Mouse (Mus musculus) testis, adult 2 months (tissue): ENCODE data around the gene Kcnq4. TPM values are rescaled to one million over a fixed set of nuclear protein-coding genes. Genes with fewer than 3 reads are reported as not detected.

Source experiments
- H3K27ac ChIP-seq: fragments of 200-500 bp; 2 replicates; pipeline ENCODE4 v1.5.1; 2012; ENCODE audit warnings: low read depth, low read length; ENCODE audit not compliant: control insufficient read depth, insufficient read depth
- H3K27me3 ChIP-seq: fragments of 200-500 bp; 2 replicates; pipeline ENCODE4 v1.6.1; 2012; ENCODE audit warnings: mild to moderate bottlenecking, low read length, moderate library complexity; ENCODE audit not compliant: control insufficient read depth, insufficient read depth
- H3K36me3 ChIP-seq: fragments of 200-500 bp; 2 replicates; pipeline ENCODE4 v1.6.1; 2012; ENCODE audit warnings: mild to moderate bottlenecking, low read length; ENCODE audit not compliant: control insufficient read depth, insufficient read depth
- H3K4me1 ChIP-seq: fragments of 200-500 bp; 2 replicates; pipeline ENCODE4 v1.6.1; 2012; ENCODE audit warnings: low read length; ENCODE audit not compliant: control insufficient read depth, insufficient read depth
- H3K4me3 ChIP-seq: fragments of 200-500 bp; 2 replicates; pipeline ENCODE4 v1.5.1; 2012; ENCODE audit warnings: low read depth, mild to moderate bottlenecking, low read length, moderate library complexity, mixed read lengths; ENCODE audit not compliant: control insufficient read depth
- CTCF ChIP-seq: fragments of 200-500 bp; IDR thresholded peaks from 2 replicates; pipeline ENCODE4 v1.5.1; 2012; ENCODE audit warnings: low read depth, mild to moderate bottlenecking, inconsistent platforms, low read length, moderate library complexity; ENCODE audit not compliant: control insufficient read depth, insufficient read depth, insufficient replicate concordance
- POLR2A ChIP-seq: fragments of 200-500 bp; IDR thresholded peaks from 2 replicates; pipeline ENCODE4 v1.6.1; 2012; ENCODE audit warnings: low read depth, mild to moderate bottlenecking, inconsistent platforms, low read length, moderate library complexity; ENCODE audit not compliant: control insufficient read depth
- polyA plus RNA-seq: library from polyadenylated mRNA; depleted of rRNA; stranded (reverse); fragments of >200 nt; gene quantifications from 2 replicates; pipeline ENCODE4 v1.2.3, GENCODE M21; 2012; rRNA removed

Kcnq4 gene
- polyA plus RNA-seq, 1 experiment = 1.6 TPM

GRCm38 (mm10) chr4:120665144-120665700, 83.2 kb downstream of the Kcnq4 start:
- Histone ChIP-seq H3K4me1 (peaks cover 19% of the 10 kb centered on the region), H3K36me3 (no peaks in the 10 kb centered on the region), H3K4me3 (no peak overlapping the region), H3K27me3 (no peaks in the 10 kb centered on the region), H3K27ac (no peak overlapping the region)
- TF ChIP-seq CTCF (no peak), POLR2A (no peak)

GRCm38 (mm10) chr4:120664601-120665000, 83.8 kb downstream of the Kcnq4 start:
- TF ChIP-seq POLR2A (no peak), CTCF (no peak)
- no peak overlapping the region for H3K4me3 ChIP-seq
- H3K27ac ChIP-seq = no peak overlapping the region
- H3K27me3 ChIP-seq = no peaks in the 10 kb centered on the region
- H3K36me3 ChIP-seq = no peaks in the 10 kb centered on the region
- H3K4me1 ChIP-seq = peaks cover 19% of the 10 kb centered on the region

- Histone ChIP-seq H3K27me3 (no peaks in the 10 kb centered on the region), H3K27ac (no peak overlapping the region), H3K4me3 (no peak overlapping the region), H3K36me3 (no peaks in the 10 kb centered on the region), H3K4me1 (no peaks in the 10 kb centered on the region)
- TF ChIP-seq POLR2A = no peak
- TF ChIP-seq CTCF = no peak
Measured at GRCm38 (mm10) chr4:120660485-120660884, 87.9 kb downstream of the Kcnq4 start.

GRCm38 (mm10) chr4:120655898-120656297, 92.5 kb downstream of the Kcnq4 start:
- TF ChIP-seq POLR2A = no peak
- no peak for TF ChIP-seq CTCF
- no peak overlapping the region for H3K4me3 ChIP-seq

GRCm38 (mm10) chr4:120650208-120650592, 98.2 kb downstream of the Kcnq4 start:
- Histone ChIP-seq H3K4me3 (no peak overlapping the region), H3K36me3 (no peaks in the 10 kb centered on the region), H3K27me3 (no peaks in the 10 kb centered on the region), H3K4me1 (peaks cover 5% of the 10 kb centered on the region), H3K27ac (no peak overlapping the region)
- TF ChIP-seq CTCF (no peak), POLR2A (no peak)

More at GRCm38 (mm10) chr4:120655898-120656297, 92.5 kb downstream of the Kcnq4 start:
- Histone ChIP-seq H3K27me3 (no peaks in the 10 kb centered on the region), H3K4me1 (no peaks in the 10 kb centered on the region), H3K27ac (no peak overlapping the region), H3K36me3 (no peaks in the 10 kb centered on the region)

GRCm38 (mm10) chr4:120649369-120650207, 98.8 kb downstream of the Kcnq4 start:
- Histone ChIP-seq H3K4me1 (peaks cover 5% of the 10 kb centered on the region), H3K27ac (no peak overlapping the region), H3K36me3 (no peaks in the 10 kb centered on the region), H3K27me3 (no peaks in the 10 kb centered on the region), H3K4me3 (peak overlapping the region; percentile 16)
- TF ChIP-seq POLR2A (no peak), CTCF (no peak)

Other genes starting within 250 kb of the Kcnq4 start
- gene Slfnl1, start 216.4 kb downstream of the Kcnq4 start, polyA plus RNA-seq = 571 and 603 TPM in 2 replicates
- 5.8 and 6.3 TPM in 2 replicates for gene Ctps, start 178.3 kb downstream of the Kcnq4 start, polyA plus RNA-seq
- gene Gm8439, start 159.9 kb downstream of the Kcnq4 start, polyA plus RNA-seq = 1.3 TPM in 1 of 2 replicates, not detected in the other
- gene Cited4, start 82.0 kb downstream of the Kcnq4 start, polyA plus RNA-seq = 11.4 and 17.4 TPM in 2 replicates
- 60.9 and 70.3 TPM in 2 replicates for gene Nfyc, start 83.0 kb upstream of the Kcnq4 start, polyA plus RNA-seq
- 3.3 and 4.0 TPM in 2 replicates for gene Rims3, start 106.2 kb upstream of the Kcnq4 start, polyA plus RNA-seq
- gene Exo5, start 176.4 kb upstream of the Kcnq4 start, polyA plus RNA-seq = 10.6 and 10.9 TPM in 2 replicates
- gene Zfp69, start 203.1 kb upstream of the Kcnq4 start, polyA plus RNA-seq = 1.8 and 2.4 TPM in 2 replicates